Mouse (Mus musculus): Measurements from ENCODE around the gene Ubn2. TPM values are rescaled to one million over a fixed set of nuclear protein-coding genes. Genes with fewer than 3 reads are reported as not detected.
"Not testable (repeated sequence)": the region's sequence is repeated elsewhere in the genome, so short reads cannot be mapped to it uniquely, and the experiment has no call there.

The Ubn2 gene
- 14.7 and 15.7 TPM in 2 replicates for polyA plus RNA-seq (2014; fragmentation: Nextera tagmentation; extraction: Ambion mirVana)

- peak within 1 kb of the TSS; percentile 89 for H3K9ac ChIP-seq (ENCODE audit: low read length)
- no peaks in the 10 kb centered on the region for H3K27me3 ChIP-seq (replicated peaks; ENCODE audit: control insufficient read depth, insufficient read depth, low read length)
- DNase-seq (ENCODE audit: low spot score) = peak; percentile 97
- peak within 1 kb of the TSS; percentile 97 for H3K27ac ChIP-seq (ENCODE audit: low read depth)
- peak within 1 kb of the TSS; percentile 95 for H3K4me3 ChIP-seq (ENCODE audit: low read depth, low read length)
- no peaks in the 10 kb centered on the region for H3K36me3 ChIP-seq (ENCODE audit: control insufficient read depth, insufficient read depth, low read length)
- under 1% methylated on average over 64 of the region's 64 CpGs for WGBS
- no peaks in the 10 kb centered on the region for H3K9me3 ChIP-seq (ENCODE audit: control insufficient read depth, low read length)
- H3K4me1 ChIP-seq (replicated peaks; ENCODE audit: control insufficient read depth, insufficient read depth, low read length) = peaks cover 5% of the 10 kb centered on the region; the same call in 1 of the 2 replicates
- peak within 1 kb of the TSS; percentile 84 for H3K4me2 ChIP-seq (ENCODE audit: low read length)
- ATAC-seq (replicated peaks; ENCODE audit: low FRiP score, low TSS enrichment, low read depth) = peak; percentile 99
Measured at GRCm38 (mm10) chr6:38433261-38434033, at the start of gene Ubn2. Gene Ubn2, plus strand, starts transcription at chr6:38433950.

GRCm38 (mm10) chr6:38389671-38390070, 44.1 kb upstream of the Ubn2 start:
- Histone ChIP-seq H3K4me2 (ENCODE audit: low read length) (no peak overlapping the region), H3K9me3 (ENCODE audit: control insufficient read depth, low read length) (no peaks in the 10 kb centered on the region), H3K27ac (ENCODE audit: low read depth) (no peak overlapping the region), H3K4me3 (ENCODE audit: low read depth, low read length) (no peak overlapping the region), H3K9ac (ENCODE audit: low read length) (no peak overlapping the region), H3K4me1 (replicated peaks; ENCODE audit: control insufficient read depth, insufficient read depth, low read length) (no peaks in the 10 kb centered on the region), H3K36me3 (ENCODE audit: control insufficient read depth, insufficient read depth, low read length) (peaks cover 12% of the 10 kb centered on the region; the same call in 1 of the 2 replicates), H3K27me3 (replicated peaks; ENCODE audit: control insufficient read depth, insufficient read depth, low read length) (no peaks in the 10 kb centered on the region)
- WGBS = 85% methylated on average over 3 of the region's 3 CpGs
- ATAC-seq (replicated peaks; ENCODE audit: low FRiP score, low TSS enrichment, low read depth) (no peak), DNase-seq (ENCODE audit: low spot score) (no peak)

- H3K36me3 ChIP-seq (ENCODE audit: control insufficient read depth, insufficient read depth, low read length); H3K27ac ChIP-seq (ENCODE audit: low read depth); DNase-seq (ENCODE audit: low spot score); H3K9ac ChIP-seq (ENCODE audit: low read length); H3K27me3 ChIP-seq (replicated peaks; ENCODE audit: control insufficient read depth, insufficient read depth, low read length); H3K4me1 ChIP-seq (replicated peaks; ENCODE audit: control insufficient read depth, insufficient read depth, low read length); ATAC-seq (replicated peaks; ENCODE audit: low FRiP score, low TSS enrichment, low read depth); H3K9me3 ChIP-seq (ENCODE audit: control insufficient read depth, low read length): not testable (repeated sequence)
- WGBS = 81% methylated on average over 5 of the region's 5 CpGs
- Histone ChIP-seq H3K4me2 (ENCODE audit: low read length) (peak overlapping the region; percentile 84), H3K4me3 (ENCODE audit: low read depth, low read length) (peak overlapping the region; percentile 95; the same call in 1 of the 2 replicates)
Measured at GRCm38 (mm10) chr6:38432457-38432856, 1.3 kb upstream of the Ubn2 start.

DNA sequence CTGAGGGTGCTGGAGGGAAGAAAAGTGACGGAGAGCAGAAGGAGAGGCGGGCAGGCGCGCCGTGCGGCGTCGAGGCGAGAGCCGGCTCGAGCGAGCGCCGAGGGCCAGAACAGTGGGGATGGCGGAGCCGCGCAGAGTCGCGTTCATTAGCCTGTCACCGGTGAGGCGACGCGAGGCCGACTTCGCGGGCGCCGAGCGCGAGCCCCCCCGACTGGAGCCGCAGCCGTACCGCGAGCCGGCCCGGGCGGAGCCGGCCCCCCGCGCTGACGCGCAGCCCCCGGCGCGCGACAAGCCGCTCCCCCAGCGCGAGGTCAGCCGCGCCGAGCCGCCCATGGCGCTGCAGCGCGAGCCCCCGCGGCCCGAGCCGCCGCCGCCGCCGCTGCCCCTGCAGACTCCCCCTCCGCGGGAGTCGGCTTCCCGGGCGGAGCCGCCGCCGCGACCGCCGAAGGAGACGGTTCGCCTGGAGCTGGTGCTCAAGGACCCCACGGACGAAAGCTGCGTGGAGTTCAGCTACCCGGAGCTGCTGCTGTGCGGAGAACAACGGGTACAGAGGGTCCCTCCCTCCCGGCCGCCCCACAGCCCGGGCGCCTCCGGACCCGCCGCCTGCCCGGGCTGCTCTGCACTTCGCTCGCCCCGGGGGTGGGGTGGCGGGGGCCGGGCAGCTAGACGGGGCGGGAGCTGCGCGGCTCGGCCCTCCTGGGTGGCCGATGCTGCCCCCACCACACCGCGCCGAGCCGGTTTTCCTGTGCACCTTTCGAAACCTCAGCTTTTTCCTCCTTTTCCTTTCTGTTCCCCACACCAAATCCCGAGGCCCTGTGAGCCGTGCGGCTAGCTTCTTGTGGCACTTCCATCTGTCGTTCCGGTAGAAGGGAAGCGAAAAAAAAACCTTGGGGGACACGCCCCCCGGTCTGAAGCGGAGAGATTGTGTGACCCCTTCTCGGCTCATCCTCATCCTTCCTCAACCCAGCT, 589 bp downstream of the Ubn2 start:
- Histone ChIP-seq H3K9me3 (ENCODE audit: control insufficient read depth, low read length) (no peaks in the 10 kb centered on the region), H3K4me1 (replicated peaks; ENCODE audit: control insufficient read depth, insufficient read depth, low read length) (peaks cover 5% of the 10 kb centered on the region; the same call in 1 of the 2 replicates), H3K27me3 (replicated peaks; ENCODE audit: control insufficient read depth, insufficient read depth, low read length) (no peaks in the 10 kb centered on the region), H3K27ac (ENCODE audit: low read depth) (peak overlapping the region; percentile 97), H3K36me3 (ENCODE audit: control insufficient read depth, insufficient read depth, low read length) (no peaks in the 10 kb centered on the region), H3K4me3 (ENCODE audit: low read depth, low read length) (peak overlapping the region; percentile 95), H3K4me2 (ENCODE audit: low read length) (peak overlapping the region; percentile 84), H3K9ac (ENCODE audit: low read length) (peak overlapping the region; percentile 89)
- under 1% methylated on average over 79 of the region's 118 CpGs for WGBS
- DNase-seq (ENCODE audit: low spot score) = peak; percentile 83
- peak; percentile 75 for ATAC-seq (replicated peaks; ENCODE audit: low FRiP score, low TSS enrichment, low read depth)

GRCm38 (mm10) chr6:38443842-38444241, 10.1 kb downstream of the Ubn2 start:
- no peaks in the 10 kb centered on the region for H3K4me1 ChIP-seq (replicated peaks; ENCODE audit: control insufficient read depth, insufficient read depth, low read length)
- H3K4me2 ChIP-seq (ENCODE audit: low read length) = no peak overlapping the region
- no peak overlapping the region for H3K27ac ChIP-seq (ENCODE audit: low read depth)
- peaks cover 47% of the 10 kb centered on the region for H3K36me3 ChIP-seq (ENCODE audit: control insufficient read depth, insufficient read depth, low read length)
- no peak for DNase-seq (ENCODE audit: low spot score)
- H3K27me3 ChIP-seq (replicated peaks; ENCODE audit: control insufficient read depth, insufficient read depth, low read length) = no peaks in the 10 kb centered on the region
- H3K9me3 ChIP-seq (ENCODE audit: control insufficient read depth, low read length) = no peaks in the 10 kb centered on the region
- WGBS = 70% methylated on average over 3 of the region's 3 CpGs
- no peak overlapping the region for H3K9ac ChIP-seq (ENCODE audit: low read length)
- no peak for ATAC-seq (replicated peaks; ENCODE audit: low FRiP score, low TSS enrichment, low read depth)
- no peak overlapping the region for H3K4me3 ChIP-seq (ENCODE audit: low read depth, low read length)

DNA sequence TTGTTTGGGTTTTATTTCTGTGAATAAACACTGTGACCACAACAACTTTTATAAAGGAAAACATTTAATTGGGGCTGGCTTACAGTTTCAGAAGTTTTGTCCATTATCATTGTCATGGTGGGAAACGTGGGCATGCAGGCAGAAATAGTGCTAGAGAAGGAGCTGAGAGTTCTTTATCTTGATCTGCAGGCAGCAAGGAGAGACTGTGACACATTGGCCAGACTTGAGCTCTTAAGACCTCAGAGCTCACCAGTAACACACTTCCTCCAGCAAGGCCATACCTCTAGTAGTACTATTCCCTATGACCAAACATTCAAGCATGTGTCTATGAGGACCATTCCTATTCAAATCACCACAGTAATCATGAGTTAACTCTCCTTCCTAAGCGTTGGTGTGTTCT, 14.5 kb downstream of the Ubn2 start:
- Histone ChIP-seq H3K9me3 (ENCODE audit: control insufficient read depth, low read length) (no peaks in the 10 kb centered on the region), H3K9ac (ENCODE audit: low read length) (no peak overlapping the region), H3K4me3 (ENCODE audit: low read depth, low read length) (no peak overlapping the region), H3K27me3 (replicated peaks; ENCODE audit: control insufficient read depth, insufficient read depth, low read length) (no peaks in the 10 kb centered on the region), H3K36me3 (ENCODE audit: control insufficient read depth, insufficient read depth, low read length) (peaks cover 46% of the 10 kb centered on the region), H3K4me1 (replicated peaks; ENCODE audit: control insufficient read depth, insufficient read depth, low read length) (no peaks in the 10 kb centered on the region), H3K27ac (ENCODE audit: low read depth) (no peak overlapping the region), H3K4me2 (ENCODE audit: low read length) (no peak overlapping the region)
- ATAC-seq (replicated peaks; ENCODE audit: low FRiP score, low TSS enrichment, low read depth) = no peak
- no peak for DNase-seq (ENCODE audit: low spot score)
- WGBS = 75% methylated on average over 2 of the region's 2 CpGs

- H3K4me1 ChIP-seq (replicated peaks; ENCODE audit: control insufficient read depth, insufficient read depth, low read length) = no peaks in the 10 kb centered on the region
- ATAC-seq (replicated peaks; ENCODE audit: low FRiP score, low TSS enrichment, low read depth) (no peak), DNase-seq (ENCODE audit: low spot score) (no peak)
- no peak overlapping the region for H3K9ac ChIP-seq (ENCODE audit: low read length)
- H3K27ac ChIP-seq (ENCODE audit: low read depth) = no peak overlapping the region
- H3K36me3 ChIP-seq (ENCODE audit: control insufficient read depth, insufficient read depth, low read length) = peaks cover 65% of the 10 kb centered on the region
- no peaks in the 10 kb centered on the region for H3K9me3 ChIP-seq (ENCODE audit: control insufficient read depth, low read length)
- H3K4me2 ChIP-seq (ENCODE audit: low read length) = no peak overlapping the region
- no peaks in the 10 kb centered on the region for H3K27me3 ChIP-seq (replicated peaks; ENCODE audit: control insufficient read depth, insufficient read depth, low read length)
- no peak overlapping the region for H3K4me3 ChIP-seq (ENCODE audit: low read depth, low read length)
- WGBS = 90% methylated on average over 4 of the region's 4 CpGs
Measured at GRCm38 (mm10) chr6:38453049-38453448, 19.3 kb downstream of the Ubn2 start.

- H3K36me3 ChIP-seq (ENCODE audit: control insufficient read depth, insufficient read depth, low read length) = peaks cover 74% of the 10 kb centered on the region
- H3K4me2 ChIP-seq (ENCODE audit: low read length); ATAC-seq (replicated peaks; ENCODE audit: low FRiP score, low TSS enrichment, low read depth); H3K9me3 ChIP-seq (ENCODE audit: control insufficient read depth, low read length); H3K9ac ChIP-seq (ENCODE audit: low read length); H3K4me3 ChIP-seq (ENCODE audit: low read depth, low read length); H3K27ac ChIP-seq (ENCODE audit: low read depth); H3K27me3 ChIP-seq (replicated peaks; ENCODE audit: control insufficient read depth, insufficient read depth, low read length); H3K4me1 ChIP-seq (replicated peaks; ENCODE audit: control insufficient read depth, insufficient read depth, low read length); DNase-seq (ENCODE audit: low spot score): not testable (repeated sequence)
Measured at GRCm38 (mm10) chr6:38456425-38456824, 22.7 kb downstream of the Ubn2 start.
